Mouse (Mus musculus) urinary bladder, postnatal 0 days (tissue): ENCODE measurements around the gene Rprm. TPM values are rescaled to one million over a fixed set of nuclear protein-coding genes. Genes with fewer than 3 reads are reported as not detected.

Source experiments
- polyA plus RNA-seq: library from polyadenylated mRNA; unstranded; fragments of >200 nt; fragmentation: Nextera tagmentation; extraction: Ambion mirVana; gene quantifications from 2 replicates; pipeline ENCODE4 v1.2.1, GENCODE M21; 2015

The Rprm gene
- 2.3 and 2.5 TPM in 2 replicates for polyA plus RNA-seq

DNA sequence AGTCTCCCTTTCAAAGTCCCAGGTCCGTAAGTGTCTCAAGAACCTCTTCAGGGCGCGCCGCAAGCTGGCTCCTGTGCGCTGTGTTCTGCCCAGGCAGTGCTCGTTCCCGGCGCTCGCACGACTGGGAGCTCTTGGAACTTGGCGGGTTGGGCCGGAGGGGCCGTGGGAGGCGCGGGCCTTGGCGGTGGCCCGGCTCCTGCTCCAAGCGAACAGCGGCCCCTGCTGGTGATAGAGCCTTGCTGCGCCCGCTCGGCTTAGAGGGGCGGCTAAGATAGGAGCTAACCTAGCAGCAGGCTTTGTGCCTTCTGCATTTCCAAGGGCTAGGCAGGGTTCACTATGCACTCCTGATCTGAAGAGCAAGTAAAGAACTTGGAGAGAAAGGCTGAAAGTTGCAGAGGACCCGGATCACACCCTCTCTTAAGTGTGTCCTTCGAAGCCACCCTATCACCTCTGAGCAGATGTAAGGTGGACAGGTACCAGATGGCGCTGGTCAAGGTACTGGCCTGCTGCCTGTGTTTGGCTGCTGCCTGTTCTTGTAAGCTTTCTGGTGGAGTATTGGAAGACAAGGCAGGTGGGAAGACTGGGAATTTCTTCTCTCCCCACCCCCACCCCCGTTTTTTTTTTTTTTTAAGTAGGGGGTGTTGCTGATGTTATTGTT, at the start of gene Rprm:
TSS of gene Rprm (minus strand) at position 123 of the 658 bp plus-strand sequence.

